Mouse (Mus musculus) thymus, postnatal 36 days (tissue): Measurements from ENCODE around the gene Gm13043.
"Not testable (repeated sequence)": the region's sequence is repeated elsewhere in the genome, so short reads cannot be mapped to it uniquely, and the experiment has no call there.

Experiments
- DNase-seq, 2 experiments: peaks; one replicate each; pipeline ENCODE4 v3.0.0; 2022; ENCODE audit warnings: mixed read lengths in 2 of 2

The Gm13043 gene

GRCm38 (mm10) chr4:143511043-143511442, at the start of gene Gm13043:
TSS of gene Gm13043 (plus strand) at chr4:143511343.
- DNase-seq, result no peak

DNA sequence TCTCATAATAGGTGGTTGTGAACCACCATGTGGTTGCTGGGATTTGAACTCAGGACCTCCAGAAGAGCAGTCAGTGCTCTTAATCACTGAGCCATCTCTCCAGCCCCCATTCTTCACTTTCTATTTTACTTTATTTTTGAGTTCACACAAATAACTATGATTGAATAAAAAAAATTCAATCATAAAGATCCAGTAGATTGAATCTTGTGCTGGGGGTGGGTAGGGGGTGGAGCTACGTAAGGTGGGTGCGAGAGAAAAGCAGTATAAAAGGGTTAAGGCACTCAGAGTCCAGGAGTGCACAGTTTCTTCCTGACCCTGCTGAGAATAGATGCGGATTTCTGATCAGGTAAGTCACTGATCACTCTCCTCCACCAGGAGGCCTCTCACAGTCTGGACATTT, 24.5 kb downstream of the Gm13043 start, which contains the start of gene Gm13040:
Gene Gm13040, plus strand, starts transcription at position 301 of the 400 bp plus-strand sequence.
- not testable (repeated sequence) for DNase-seq

DNA sequence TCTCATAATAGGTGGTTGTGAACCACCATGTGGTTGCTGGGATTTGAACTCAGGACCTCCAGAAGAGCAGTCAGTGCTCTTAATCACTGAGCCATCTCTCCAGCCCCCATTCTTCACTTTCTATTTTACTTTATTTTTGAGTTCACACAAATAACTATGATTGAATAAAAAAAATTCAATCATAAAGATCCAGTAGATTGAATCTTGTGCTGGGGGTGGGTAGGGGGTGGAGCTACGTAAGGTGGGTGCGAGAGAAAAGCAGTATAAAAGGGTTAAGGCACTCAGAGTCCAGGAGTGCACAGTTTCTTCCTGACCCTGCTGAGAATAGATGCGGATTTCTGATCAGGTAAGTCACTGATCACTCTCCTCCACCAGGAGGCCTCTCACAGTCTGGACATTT, 40.3 kb downstream of the Gm13043 start, which contains the start of the genes BC080695 and Gm13057:
Gene BC080695, plus strand, starts transcription at position 301 of the 400 bp plus-strand sequence.
Gene Gm13057, plus strand, starts transcription at position 310 of the 400 bp plus-strand sequence.
- DNase-seq, result not testable (repeated sequence)
